Mouse (Mus musculus) ES-E14 (cell line): ENCODE data around the gene Nudc. TPM values are rescaled to one million over a fixed set of nuclear protein-coding genes. Genes with fewer than 3 reads are reported as not detected.

ENCODE experiments used
- DNase-seq: peaks from one replicate; pipeline ENCODE4 v3.0.0-alpha.2; 2013; ENCODE audit warnings: low read depth, low spot score
- H3K27ac ChIP-seq: 2 replicates; pipeline ENCODE4 v1.5.1; 2012; ENCODE audit warnings: low read depth, mild to moderate bottlenecking, low read length, moderate library complexity, mixed read lengths; ENCODE audit not compliant: poor library complexity, insufficient read depth, severe bottlenecking
- H3K36me3 ChIP-seq: 2 replicates; pipeline ENCODE4 v1.6.1; 2012; ENCODE audit warnings: mild to moderate bottlenecking, low read length, moderate library complexity, mixed read lengths; ENCODE audit not compliant: control insufficient read depth, poor library complexity, insufficient read depth, severe bottlenecking
- H3K4me1 ChIP-seq, 2 experiments: fragments of 150-350 bp in 1 of 2; sonication (generic) in 1 of 2; 2 replicates each; pipeline ENCODE4 v1.6.1; 2012; ENCODE audit warnings: low read length in 2 of 2, mild to moderate bottlenecking in 1 of 2, mixed read lengths in 1 of 2; ENCODE audit not compliant: control insufficient read depth in 2 of 2, insufficient read depth in 2 of 2, poor library complexity in 1 of 2
- H3K4me3 ChIP-seq, 2 experiments: fragments of 150-350 bp in 1 of 2; sonication (generic) in 1 of 2; 2 replicates each; pipeline ENCODE4 v1.5.1; 2012; ENCODE audit warnings: low read length in 2 of 2, low read depth in 1 of 2, mild to moderate bottlenecking in 1 of 2, mixed read lengths in 1 of 2; ENCODE audit not compliant: insufficient read depth in 1 of 2, poor library complexity in 1 of 2, severe bottlenecking in 1 of 2
- H3K9ac ChIP-seq: 2 replicates; pipeline ENCODE4 v1.6.1; 2012; ENCODE audit warnings: low read depth, mild to moderate bottlenecking, low read length, mixed read lengths; ENCODE audit not compliant: poor library complexity, insufficient read depth, severe bottlenecking
- H3K9me3 ChIP-seq: fragments of 150-350 bp; sonication (generic); 2 replicates; pipeline ENCODE4 v1.6.1; 2012; ENCODE audit warnings: low read depth, mild to moderate bottlenecking, low read length; ENCODE audit not compliant: control insufficient read depth, insufficient read depth
- CHD2 ChIP-seq: IDR thresholded peaks from 2 replicates; pipeline ENCODE4 v1.6.1; 2014; ENCODE audit warnings: mild to moderate bottlenecking, low read depth, low read length, inconsistent platforms
- HCFC1 ChIP-seq: IDR thresholded peaks from 2 replicates; pipeline ENCODE4 v1.6.1; 2012; ENCODE audit warnings: low read length, inconsistent platforms, borderline replicate concordance; ENCODE audit not compliant: insufficient read depth
- MAFK ChIP-seq: IDR thresholded peaks from 2 replicates; pipeline ENCODE4 v1.6.1; 2014; ENCODE audit warnings: mild to moderate bottlenecking, low read depth, low read length, inconsistent platforms; ENCODE audit not compliant: insufficient read depth
- ZC3H11A ChIP-seq: IDR thresholded peaks from 2 replicates; pipeline ENCODE4 v1.6.1; 2012; ENCODE audit warnings: low read depth, mild to moderate bottlenecking, inconsistent platforms, low read length, borderline replicate concordance
- ZNF384 ChIP-seq: IDR thresholded peaks from 2 replicates; pipeline ENCODE4 v1.6.1; 2012; ENCODE audit warnings: low read depth, low read length, inconsistent platforms
- in situ Hi-C, 2 experiments: fragments of 600-800 bp; cut with MboI; formaldehyde crosslinking; loops; one replicate each; pipeline ENCODE4 v1.15.1; 2025; ENCODE audit warnings: low sequenced_read_pairs in 2 of 2, inconsistent platforms in 1 of 2; ENCODE audit not compliant: unreplicated experiment in 2 of 2
- total RNA-seq: library from RNA; depleted of rRNA; stranded (reverse); fragments of 300-350 nt; gene quantifications from 2 replicates; pipeline ENCODE4 v1.2.3, GENCODE M21; 2012

The Nudc gene
- total RNA-seq, 1 experiment = 358 TPM

GRCm38 (mm10) chr4:133583690-133584058 lies 37.9 kb upstream of the Nudc start:
- H3K36me3 ChIP-seq = peaks cover 50% of the 10 kb centered on the region
- DNase-seq = no peak
- in situ Hi-C loops = loop anchor here in 1 of 2 experiments (25.0 kb wide), 1 partner anchor 254 kb away; no protein-coding TSS in a partner anchor
- peaks cover 0 to 8% of the 10 kb centered on the region in 2 experiments; a peak in 2 of 4 replicates for H3K4me1 ChIP-seq
- no peaks in the 10 kb centered on the region for H3K9me3 ChIP-seq
- peak overlapping the region; percentile 63; the same call in 1 of the 2 replicates for H3K27ac ChIP-seq
- H3K9ac ChIP-seq = peak overlapping the region; percentile 83
- peak overlapping the region; percentile 74 to 100 for H3K4me3 ChIP-seq
- TF ChIP-seq HCFC1 = no peak
- no peak for TF ChIP-seq ZC3H11A
- no peak for TF ChIP-seq MAFK
- no peak for TF ChIP-seq CHD2
- no peak for TF ChIP-seq ZNF384

GRCm38 (mm10) chr4:133577983-133578382 lies 32.2 kb upstream of the Nudc start:
- in situ Hi-C loops = loop anchor here in 1 of 2 experiments (25.0 kb wide), 1 partner anchor 259 kb away; no protein-coding TSS in a partner anchor
- peaks cover 0 to 4% of the 10 kb centered on the region in 2 experiments; a peak in 2 of 4 replicates for H3K4me1 ChIP-seq
- peak; percentile 66 for DNase-seq
- H3K9me3 ChIP-seq = no peaks in the 10 kb centered on the region
- H3K4me3 ChIP-seq = peak overlapping the region; percentile 9 to 35; a peak in 1 of 4 replicates
- peaks cover 23% of the 10 kb centered on the region for H3K36me3 ChIP-seq
- peak overlapping the region; percentile 50; the same call in 1 of the 2 replicates for H3K9ac ChIP-seq
- no peak for TF ChIP-seq ZC3H11A
- no peak for TF ChIP-seq CHD2
- no peak for TF ChIP-seq HCFC1
- no peak for TF ChIP-seq MAFK
- TF ChIP-seq ZNF384 = no peak
- peak overlapping the region; percentile 26; the same call in 1 of the 2 replicates for H3K27ac ChIP-seq

GRCm38 (mm10) chr4:133574843-133575202 lies 29.0 kb upstream of the Nudc start:
- Histone ChIP-seq H3K27ac (no peak overlapping the region; the same call in 1 of the 2 replicates), H3K4me1 (0 out of 4 replicates have a peak, but pooled peaks cover 0 to 2% of the 10 kb centered on the region in 2 experiments), H3K9me3 (no peaks in the 10 kb centered on the region), H3K9ac (peak overlapping the region; percentile 89), H3K36me3 (peaks cover 8% of the 10 kb centered on the region), H3K4me3 (peak overlapping the region; percentile 75 to 85)
- DNase-seq = no peak
- in situ Hi-C loops = loop anchor here in 1 of 2 experiments (25.0 kb wide), 1 partner anchor 262 kb away; no protein-coding TSS in a partner anchor
- no peak for TF ChIP-seq CHD2
- TF ChIP-seq HCFC1 = no peak
- no peak for TF ChIP-seq MAFK

GRCm38 (mm10) chr4:133574070-133574842 lies 28.5 kb upstream of the Nudc start, which contains the start of gene Gpatch3:
Gene Gpatch3, plus strand, starts transcription at chr4:133574745.
- in situ Hi-C loops = no loop called here
- no peak for TF ChIP-seq ZC3H11A
- peak; percentile 99 for TF ChIP-seq CHD2
- TF ChIP-seq MAFK = no peak
- no peak for TF ChIP-seq ZNF384
- TF ChIP-seq HCFC1 = peak; percentile 89
- Histone ChIP-seq H3K4me3 (peak within 1 kb of the TSS; percentile 75 to 85), H3K27ac (peak within 1 kb of the TSS; percentile 35; the same call in 1 of the 2 replicates), H3K9ac (peak within 1 kb of the TSS; percentile 89), H3K36me3 (peaks cover 3% of the 10 kb centered on the region; the same call in 1 of the 2 replicates), H3K4me1 (0 out of 4 replicates have a peak, but pooled peaks cover 0 to 2% of the 10 kb centered on the region in 2 experiments), H3K9me3 (no peaks in the 10 kb centered on the region)
- peak; percentile 86 for DNase-seq
